Mouse (Mus musculus): ENCODE measurements around the gene Cmklr1. TPM values are rescaled to one million over a fixed set of nuclear protein-coding genes. Genes with fewer than 3 reads are reported as not detected.

Cmklr1 gene
- polyA plus RNA-seq, 1 experiment = 32.6 TPM

DNA sequence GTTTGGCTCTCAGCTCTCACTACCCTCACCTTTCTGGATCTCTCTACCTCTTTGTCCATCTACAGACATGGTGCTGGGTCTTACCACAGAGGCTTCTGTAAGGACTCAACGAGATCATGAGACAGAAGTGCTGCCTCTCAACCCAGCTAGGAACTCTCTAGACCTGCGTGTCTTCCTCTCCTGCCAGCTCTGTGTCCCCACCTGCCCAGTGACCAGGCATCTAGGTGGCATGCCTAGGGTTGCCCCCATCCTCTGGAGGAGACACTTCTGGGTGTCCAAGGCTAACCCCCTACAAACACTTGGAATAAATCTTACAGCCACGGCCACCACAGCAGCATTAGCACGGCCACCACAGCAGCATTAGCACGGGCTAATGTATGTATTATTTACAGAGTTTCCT is 40.3 kb downstream of the Cmklr1 start:
- no peak overlapping the region for H3K27ac ChIP-seq (ENCODE audit: control insufficient read depth, insufficient read depth, low read length)
- no peaks in the 10 kb centered on the region for H3K36me3 ChIP-seq (ENCODE audit: control insufficient read depth, insufficient read depth, low read length)
- no peak for DNase-seq
- no peak for TF ChIP-seq CTCF (IDR thresholded peaks at IDR 0.05; ENCODE audit: borderline replicate concordance, control insufficient read depth, extremely low read depth, insufficient read depth, low read length, poor library complexity)
- no peaks in the 10 kb centered on the region for H3K27me3 ChIP-seq (ENCODE audit: control insufficient read depth, insufficient read depth, low read length)
- H3K4me3 ChIP-seq (ENCODE audit: control insufficient read depth, insufficient read depth, low read length) = no peak overlapping the region
- 89% methylated on average over 5 of the region's 5 CpGs for WGBS
- no peaks in the 10 kb centered on the region for H3K4me1 ChIP-seq (replicated peaks; ENCODE audit: control insufficient read depth, insufficient read depth, low read length)

DNA sequence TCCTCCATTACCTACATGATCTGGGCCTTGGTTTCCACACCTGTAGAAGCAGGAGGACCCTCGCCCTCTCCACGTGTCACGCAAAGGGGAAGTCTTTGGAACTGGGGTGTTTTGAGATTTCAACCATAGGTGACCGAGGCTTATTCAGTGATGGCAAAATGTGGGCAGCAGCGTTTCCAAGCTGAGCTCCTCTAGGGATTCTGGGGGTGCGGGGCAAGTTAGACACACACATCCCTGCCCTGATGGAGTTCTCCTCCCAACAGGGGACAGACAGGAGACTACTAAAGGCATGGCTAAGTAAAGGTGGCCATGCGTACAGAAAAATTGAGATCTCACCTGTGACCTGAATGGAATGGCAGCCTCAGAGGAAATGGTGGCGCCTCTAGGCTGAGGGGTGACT is 41.7 kb downstream of the Cmklr1 start:
- no peaks in the 10 kb centered on the region for H3K4me1 ChIP-seq (replicated peaks; ENCODE audit: control insufficient read depth, insufficient read depth, low read length)
- DNase-seq = no peak
- H3K4me3 ChIP-seq (ENCODE audit: control insufficient read depth, insufficient read depth, low read length) = no peak overlapping the region
- no peaks in the 10 kb centered on the region for H3K27me3 ChIP-seq (ENCODE audit: control insufficient read depth, insufficient read depth, low read length)
- no peaks in the 10 kb centered on the region for H3K36me3 ChIP-seq (ENCODE audit: control insufficient read depth, insufficient read depth, low read length)
- TF ChIP-seq CTCF (IDR thresholded peaks at IDR 0.05; ENCODE audit: borderline replicate concordance, control insufficient read depth, extremely low read depth, insufficient read depth, low read length, poor library complexity) = no peak
- TF ChIP-seq POLR2A (IDR thresholded peaks at IDR 0.05; ENCODE audit: control insufficient read depth, extremely low read depth, insufficient read depth, low read length, poor library complexity) = no peak
- 64% methylated on average over 8 of the region's 8 CpGs for WGBS
- H3K27ac ChIP-seq (ENCODE audit: control insufficient read depth, insufficient read depth, low read length) = no peak overlapping the region

DNA sequence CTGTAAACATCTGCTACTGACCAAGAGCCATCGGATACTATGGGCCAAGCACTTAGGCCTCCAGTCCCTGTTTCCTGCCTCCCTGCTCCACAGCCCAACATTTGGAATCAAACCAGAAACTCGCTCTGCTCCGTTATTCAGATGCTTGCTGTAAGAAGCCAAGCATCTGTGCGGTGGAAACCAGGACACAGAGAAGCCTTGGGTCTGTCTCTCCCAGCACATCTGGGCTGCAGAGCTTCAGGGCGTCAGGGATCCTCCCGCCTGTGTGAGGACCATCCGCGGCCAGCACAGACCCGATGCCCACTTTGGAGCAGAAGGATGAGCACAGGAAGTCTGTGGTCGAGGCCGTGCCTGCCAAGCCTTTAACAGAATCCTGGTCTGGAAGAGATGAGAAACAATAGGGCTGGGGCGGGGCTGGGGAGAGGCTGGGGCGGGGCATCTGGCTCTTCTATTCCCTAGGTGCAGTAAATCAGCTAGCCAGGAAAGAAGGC is 42.2 kb downstream of the Cmklr1 start:
- TF ChIP-seq POLR2A (IDR thresholded peaks at IDR 0.05; ENCODE audit: control insufficient read depth, extremely low read depth, insufficient read depth, low read length, poor library complexity) (no peak), CTCF (IDR thresholded peaks at IDR 0.05; ENCODE audit: borderline replicate concordance, control insufficient read depth, extremely low read depth, insufficient read depth, low read length, poor library complexity) (no peak)
- Histone ChIP-seq H3K36me3 (ENCODE audit: control insufficient read depth, insufficient read depth, low read length) (no peaks in the 10 kb centered on the region), H3K27ac (ENCODE audit: control insufficient read depth, insufficient read depth, low read length) (no peak overlapping the region), H3K4me1 (replicated peaks; ENCODE audit: control insufficient read depth, insufficient read depth, low read length) (no peaks in the 10 kb centered on the region), H3K27me3 (ENCODE audit: control insufficient read depth, insufficient read depth, low read length) (no peaks in the 10 kb centered on the region), H3K4me3 (ENCODE audit: control insufficient read depth, insufficient read depth, low read length) (no peak overlapping the region)
- 30% methylated on average over 13 of the region's 13 CpGs for WGBS
- DNase-seq = no peak

DNA sequence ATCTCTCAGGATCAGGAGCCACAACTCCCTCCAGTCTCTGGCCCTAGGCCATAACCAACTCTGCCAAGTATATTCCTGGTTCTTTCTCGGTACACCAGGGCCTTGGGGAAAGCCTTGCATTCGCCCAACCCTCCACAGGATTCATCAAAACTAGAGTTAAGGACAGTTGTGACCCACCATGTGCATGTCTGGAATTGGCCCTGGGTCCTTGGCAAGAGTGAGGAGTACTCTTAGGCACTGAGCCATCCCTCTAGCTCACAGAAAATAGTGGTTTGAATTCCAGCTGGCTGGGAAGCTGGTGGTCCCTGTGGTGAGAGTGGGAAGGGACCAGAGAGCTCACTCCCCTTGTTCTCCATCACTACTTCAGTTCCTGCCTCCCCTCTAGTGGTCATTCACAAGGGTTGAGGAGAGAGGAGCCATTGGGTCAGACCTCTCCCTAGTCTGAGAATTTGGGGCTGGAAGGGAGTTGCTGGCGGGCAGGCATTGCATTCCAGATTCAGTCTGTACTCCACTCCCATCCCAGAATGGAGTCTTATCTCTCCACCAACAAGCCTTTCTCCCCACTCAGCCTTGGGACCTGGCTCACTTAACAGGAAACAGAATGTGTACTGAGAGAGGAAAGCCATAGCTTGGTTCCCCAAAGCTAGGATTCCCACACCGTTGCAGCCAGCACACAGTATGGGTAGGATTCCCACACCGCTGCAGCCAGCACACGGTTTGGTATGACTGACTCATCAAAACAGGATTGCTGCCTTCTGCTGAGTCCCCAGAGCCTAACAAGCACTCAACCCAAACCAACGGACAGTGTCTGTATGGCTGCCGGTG is 43.1 kb downstream of the Cmklr1 start:
- H3K27me3 ChIP-seq (ENCODE audit: control insufficient read depth, insufficient read depth, low read length) = no peaks in the 10 kb centered on the region
- H3K36me3 ChIP-seq (ENCODE audit: control insufficient read depth, insufficient read depth, low read length) = no peaks in the 10 kb centered on the region
- DNase-seq = no peak
- H3K27ac ChIP-seq (ENCODE audit: control insufficient read depth, insufficient read depth, low read length) = no peak overlapping the region
- WGBS = 60% methylated on average over 8 of the region's 8 CpGs
- TF ChIP-seq POLR2A (IDR thresholded peaks at IDR 0.05; ENCODE audit: control insufficient read depth, extremely low read depth, insufficient read depth, low read length, poor library complexity) (no peak), CTCF (IDR thresholded peaks at IDR 0.05; ENCODE audit: borderline replicate concordance, control insufficient read depth, extremely low read depth, insufficient read depth, low read length, poor library complexity) (no peak)
- H3K4me1 ChIP-seq (replicated peaks; ENCODE audit: control insufficient read depth, insufficient read depth, low read length) = no peaks in the 10 kb centered on the region
- H3K4me3 ChIP-seq (ENCODE audit: control insufficient read depth, insufficient read depth, low read length) = no peak overlapping the region

DNA sequence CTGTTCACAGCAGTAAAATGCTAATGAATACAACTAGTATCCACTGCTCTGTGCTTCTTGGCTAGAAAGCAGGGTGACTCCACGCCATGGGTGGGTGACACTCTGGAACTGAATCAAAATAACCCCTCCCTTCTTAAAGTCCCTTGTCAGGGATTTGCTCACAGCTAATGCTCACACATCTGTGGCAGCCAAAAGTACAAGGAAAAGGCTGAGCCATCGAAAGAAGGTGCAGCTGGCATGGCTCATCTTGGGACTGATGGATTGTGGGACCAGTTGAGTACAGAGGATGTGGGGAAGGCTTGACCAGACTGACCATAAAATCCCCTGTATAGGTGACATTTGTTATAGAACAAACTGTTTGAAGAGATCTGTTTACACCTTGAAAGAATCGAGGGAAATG is 44.1 kb downstream of the Cmklr1 start:
- Histone ChIP-seq H3K4me1 (replicated peaks; ENCODE audit: control insufficient read depth, insufficient read depth, low read length) (no peaks in the 10 kb centered on the region), H3K27me3 (ENCODE audit: control insufficient read depth, insufficient read depth, low read length) (no peaks in the 10 kb centered on the region), H3K36me3 (ENCODE audit: control insufficient read depth, insufficient read depth, low read length) (no peaks in the 10 kb centered on the region), H3K27ac (ENCODE audit: control insufficient read depth, insufficient read depth, low read length) (no peak overlapping the region), H3K4me3 (ENCODE audit: control insufficient read depth, insufficient read depth, low read length) (no peak overlapping the region)
- TF ChIP-seq POLR2A (IDR thresholded peaks at IDR 0.05; ENCODE audit: control insufficient read depth, extremely low read depth, insufficient read depth, low read length, poor library complexity) (no peak), CTCF (IDR thresholded peaks at IDR 0.05; ENCODE audit: borderline replicate concordance, control insufficient read depth, extremely low read depth, insufficient read depth, low read length, poor library complexity) (no peak)
- 89% methylated on average over 3 of the region's 3 CpGs for WGBS
- no peak for DNase-seq

DNA sequence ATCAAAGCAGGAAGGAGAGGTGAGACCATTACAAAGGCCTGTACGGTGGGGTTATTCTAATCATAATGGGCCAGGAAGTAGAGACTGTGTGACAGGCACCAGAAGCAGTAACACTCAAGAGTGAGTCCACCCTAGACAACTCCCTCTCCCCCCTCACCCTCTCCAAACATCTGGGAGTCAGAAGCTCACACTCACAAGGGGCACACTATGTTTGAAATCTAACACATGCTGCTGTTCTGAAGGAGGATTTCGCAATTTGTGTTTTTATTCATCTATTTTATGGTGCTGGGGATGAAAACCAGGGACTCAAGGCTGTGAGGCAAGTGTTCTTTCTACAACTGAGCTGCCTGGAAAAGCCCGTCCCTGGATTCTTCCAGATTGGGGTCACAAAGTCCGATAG is 45.5 kb downstream of the Cmklr1 start:
- Histone ChIP-seq H3K4me3 (ENCODE audit: control insufficient read depth, insufficient read depth, low read length) (no peak overlapping the region), H3K27me3 (ENCODE audit: control insufficient read depth, insufficient read depth, low read length) (no peaks in the 10 kb centered on the region), H3K4me1 (replicated peaks; ENCODE audit: control insufficient read depth, insufficient read depth, low read length) (no peaks in the 10 kb centered on the region), H3K27ac (ENCODE audit: control insufficient read depth, insufficient read depth, low read length) (no peak overlapping the region), H3K36me3 (ENCODE audit: control insufficient read depth, insufficient read depth, low read length) (no peaks in the 10 kb centered on the region)
- TF ChIP-seq CTCF (IDR thresholded peaks at IDR 0.05; ENCODE audit: borderline replicate concordance, control insufficient read depth, extremely low read depth, insufficient read depth, low read length, poor library complexity) = no peak
- no peak for TF ChIP-seq POLR2A (IDR thresholded peaks at IDR 0.05; ENCODE audit: control insufficient read depth, extremely low read depth, insufficient read depth, low read length, poor library complexity)
- no peak for DNase-seq
- WGBS = 94% methylated on average over 4 of the region's 4 CpGs
